Mouse (Mus musculus) c-Kit-negative CD71-positive TER-119-positive erythroid progenitor cells, embryonic 14.5 days (primary cell): Measurements from ENCODE around the gene Pde9a.
"Not testable (repeated sequence)": the region's sequence is repeated elsewhere in the genome, so short reads cannot be mapped to it uniquely, and the experiment has no call there.

Experiments used
- DNase-seq: peaks from one replicate; pipeline ENCODE4 v3.0.0-alpha.2; 2013; ENCODE audit warnings: low read depth, low spot score

Pde9a gene

GRCm38 (mm10) chr17:31385671-31386665 is at the start of gene Pde9a:
Gene Pde9a (plus strand): TSS chr17:31386210.
- DNase-seq, result no peak

- DNase-seq, result no peak
Observed at GRCm38 (mm10) chr17:31339769-31340168, 46.2 kb upstream of the Pde9a start.

DNA sequence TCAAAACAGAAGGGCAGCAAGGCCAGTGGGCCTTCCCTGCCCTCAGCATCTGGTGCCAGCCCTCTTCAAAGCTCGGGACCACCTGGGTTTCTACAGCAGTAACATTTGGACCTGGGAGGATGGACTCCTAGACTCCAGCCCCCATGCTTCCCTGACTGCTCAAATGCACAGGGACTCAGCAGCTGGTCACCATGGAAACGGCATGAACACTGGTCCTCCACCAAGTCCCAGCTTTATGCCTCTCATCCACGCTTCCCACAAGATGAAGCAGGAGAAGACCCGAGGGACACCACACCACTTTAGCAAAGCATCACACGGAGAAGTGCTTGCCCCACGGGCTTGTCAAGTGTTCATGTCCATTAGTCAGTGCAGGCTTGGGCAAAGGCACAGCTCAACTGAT is 43.8 kb upstream of the Pde9a start:
- no peak for DNase-seq

DNA sequence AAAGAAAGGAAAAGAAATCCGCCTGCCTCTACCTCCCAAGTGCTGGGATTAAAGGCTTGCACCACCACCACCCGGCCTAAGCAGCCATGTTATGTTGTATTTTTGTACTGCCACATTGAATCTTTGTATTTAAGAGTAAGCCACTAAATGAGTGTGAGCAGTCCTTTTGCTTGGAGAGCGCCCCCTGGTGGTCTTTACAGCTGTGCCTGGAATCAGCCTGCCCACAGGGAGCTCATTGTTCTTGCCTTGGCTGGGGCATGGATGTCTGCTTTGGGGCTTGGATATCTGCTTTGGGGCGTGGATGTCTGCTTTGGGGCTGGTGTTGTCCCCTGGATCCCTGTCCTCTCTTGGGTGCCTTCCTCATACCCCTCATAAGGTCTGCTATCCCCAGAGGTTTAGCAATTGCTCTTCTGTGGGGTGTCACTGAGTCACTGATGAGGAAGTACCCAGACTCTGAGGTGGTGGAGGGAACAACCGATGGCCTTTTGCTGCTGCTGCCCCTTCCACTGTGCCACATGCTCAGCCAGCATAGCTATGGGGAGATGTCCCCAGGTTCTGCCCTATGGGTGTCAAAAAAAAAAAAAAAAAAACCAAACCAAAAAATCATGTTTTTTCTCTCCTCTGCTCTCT is 41.7 kb upstream of the Pde9a start:
- peak; percentile 40 for DNase-seq

DNA sequence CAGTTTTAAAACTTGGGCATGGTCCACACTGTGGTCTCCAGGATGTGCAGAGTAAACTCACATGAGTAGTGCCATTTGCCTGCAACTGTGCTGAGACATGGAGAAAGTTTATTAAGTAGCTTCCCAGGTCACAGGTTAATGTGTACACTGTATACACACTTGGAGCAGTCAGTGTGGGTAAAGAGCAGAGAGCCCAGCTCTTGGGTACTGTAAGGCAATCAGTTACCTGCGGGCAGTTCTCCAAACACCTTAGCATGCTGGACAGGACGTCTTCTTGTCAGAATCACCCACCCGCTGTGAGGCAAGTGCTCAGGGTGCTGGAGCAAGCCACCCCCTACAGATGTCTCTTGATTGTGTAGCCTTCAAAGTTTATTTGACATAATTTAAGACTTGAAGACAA is 41.2 kb upstream of the Pde9a start:
- no peak for DNase-seq

- no peak for DNase-seq
Observed at GRCm38 (mm10) chr17:31348129-31348528, 37.9 kb upstream of the Pde9a start.

- no peak for DNase-seq
Observed at GRCm38 (mm10) chr17:31349388-31349787, 36.6 kb upstream of the Pde9a start.

- no peak for DNase-seq
Observed at GRCm38 (mm10) chr17:31351984-31352383, 34.0 kb upstream of the Pde9a start.

DNA sequence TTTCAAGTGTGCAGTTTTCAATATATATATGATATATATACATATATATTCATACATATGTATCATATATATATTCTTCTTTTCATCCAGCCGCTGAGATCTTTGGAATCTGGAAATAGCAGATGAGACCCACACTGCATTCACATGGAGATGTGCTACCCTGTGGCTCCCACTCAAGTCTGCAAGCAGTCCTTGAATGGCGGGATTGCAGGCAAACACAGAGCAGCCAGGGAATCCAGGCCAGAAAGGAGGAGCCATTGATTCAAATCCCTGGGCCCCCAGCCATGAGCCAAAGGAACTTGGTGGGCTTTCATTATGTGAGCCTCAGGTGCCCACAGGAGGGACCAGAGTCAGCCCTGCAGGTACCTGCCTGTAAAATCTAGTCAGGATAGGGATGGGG is 32.8 kb upstream of the Pde9a start:
- DNase-seq, result no peak

GRCm38 (mm10) chr17:31354684-31355083 is 31.3 kb upstream of the Pde9a start:
- DNase-seq, result not testable (repeated sequence)

DNA sequence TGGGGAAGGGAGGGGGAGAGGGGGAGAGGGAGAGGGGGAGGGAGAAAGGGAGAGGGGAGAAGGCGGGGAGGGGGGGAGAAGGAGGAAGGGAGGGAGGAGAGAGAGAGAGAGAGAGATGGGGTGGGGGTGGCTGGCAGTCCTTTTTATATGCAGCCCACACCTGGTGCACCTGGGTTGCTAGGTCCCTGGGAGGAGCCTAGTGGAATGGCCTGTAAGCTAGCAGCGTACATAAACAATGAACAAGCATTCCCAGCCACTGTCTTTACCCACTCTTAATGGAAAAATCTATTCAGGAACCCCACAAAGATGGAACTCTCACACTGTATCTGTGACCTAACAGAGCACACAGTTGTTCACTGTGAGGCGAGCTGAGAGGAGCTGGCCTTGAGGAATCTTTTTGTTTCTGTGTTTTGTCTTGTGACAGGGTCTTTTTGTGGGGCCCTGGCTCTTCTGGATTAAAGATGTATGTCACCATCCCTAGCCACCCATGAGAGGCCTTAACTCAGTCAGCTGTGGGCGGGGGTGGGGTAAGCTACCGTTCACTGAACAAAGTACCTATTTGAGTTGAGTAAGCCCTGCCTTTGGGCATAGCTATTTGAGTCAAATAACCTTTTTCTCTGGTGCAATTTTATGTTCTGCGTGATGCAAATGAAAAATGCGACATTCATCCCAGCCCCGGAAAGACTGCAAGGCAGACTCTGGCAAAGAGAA is 30.1 kb upstream of the Pde9a start:
- no peak for DNase-seq

GRCm38 (mm10) chr17:31360582-31360981 is 25.4 kb upstream of the Pde9a start:
- no peak for DNase-seq

- DNase-seq, result no peak
Observed at GRCm38 (mm10) chr17:31365586-31366166, 20.3 kb upstream of the Pde9a start.

DNA sequence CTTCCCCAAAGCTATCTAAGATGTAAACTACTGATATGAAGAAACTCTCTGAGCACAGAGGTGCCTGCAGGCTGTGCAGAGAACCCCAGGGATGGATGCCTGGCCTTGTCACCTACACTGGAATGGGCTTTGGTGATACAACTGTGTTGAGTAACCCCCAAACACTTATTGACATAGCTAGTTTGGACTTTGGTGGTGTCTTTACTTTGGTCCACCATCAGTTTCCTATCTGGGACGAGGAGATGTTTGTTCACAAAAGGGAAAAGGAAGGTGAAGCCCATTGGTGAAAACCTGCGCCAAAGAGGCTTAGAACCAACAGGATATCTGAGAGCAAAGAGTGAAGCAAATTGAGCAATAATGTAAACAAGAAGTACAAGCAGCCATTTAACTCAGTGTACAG is 15.8 kb upstream of the Pde9a start:
- no peak for DNase-seq

DNA sequence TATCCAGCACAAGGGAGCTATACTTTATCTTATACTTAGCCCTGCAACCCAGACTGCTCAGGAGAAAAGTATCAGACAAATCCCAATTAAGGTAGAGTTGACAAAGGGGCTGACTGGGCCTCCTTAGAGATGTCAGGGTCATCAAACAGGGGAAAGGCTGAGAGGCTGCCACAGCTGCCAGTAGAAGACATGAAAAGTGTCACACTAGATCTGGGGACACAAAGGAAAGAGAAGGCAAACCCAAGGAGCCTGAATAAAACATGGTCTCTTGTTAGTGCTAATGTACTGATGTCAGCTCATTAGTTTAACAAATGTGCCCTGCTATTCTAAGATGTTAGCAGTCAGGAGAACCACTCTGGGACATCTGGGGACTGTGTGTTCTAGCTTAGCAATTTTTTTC is 15.1 kb upstream of the Pde9a start:
- no peak for DNase-seq

DNA sequence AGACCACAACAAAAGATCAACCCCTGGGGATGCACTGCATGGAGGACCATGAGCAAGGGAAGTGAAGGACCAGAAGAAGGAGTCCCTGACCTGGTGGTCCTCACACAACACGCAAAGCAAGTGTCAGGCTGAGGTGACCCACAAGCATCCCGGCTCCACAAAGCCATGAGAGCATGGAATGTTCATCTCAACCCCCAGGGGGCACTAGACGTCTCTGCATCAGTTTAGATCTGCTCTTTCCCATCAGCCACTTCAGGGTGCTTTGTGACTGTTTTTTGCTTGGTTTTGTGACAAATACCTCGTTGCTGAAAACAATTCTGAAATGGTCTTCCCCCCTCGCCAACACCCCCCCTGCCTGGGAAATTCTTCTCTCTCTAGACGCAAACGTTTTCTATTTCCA is 8.0 kb upstream of the Pde9a start:
- no peak for DNase-seq

DNA sequence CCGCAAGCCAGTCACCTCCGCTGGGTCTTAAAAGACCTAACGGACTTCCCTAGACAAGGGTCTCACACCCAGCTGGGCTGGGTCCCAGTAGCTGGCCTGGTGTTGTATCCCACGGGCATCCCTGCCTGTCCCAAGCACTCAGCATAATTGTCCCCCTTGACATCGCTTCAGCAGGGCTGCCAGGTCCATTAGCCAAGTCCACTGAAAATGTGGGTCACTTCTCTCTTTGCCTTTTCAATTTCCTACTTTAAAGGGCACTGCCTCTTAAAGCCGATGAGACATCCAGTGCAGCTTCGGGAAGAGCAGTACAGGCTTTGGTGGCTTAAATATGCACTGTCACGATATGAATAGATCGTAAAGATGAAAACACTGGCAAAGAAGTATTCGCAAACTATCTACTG is 7.6 kb upstream of the Pde9a start:
- no peak for DNase-seq

GRCm38 (mm10) chr17:31379086-31379485 is 6.9 kb upstream of the Pde9a start:
- no peak for DNase-seq

DNA sequence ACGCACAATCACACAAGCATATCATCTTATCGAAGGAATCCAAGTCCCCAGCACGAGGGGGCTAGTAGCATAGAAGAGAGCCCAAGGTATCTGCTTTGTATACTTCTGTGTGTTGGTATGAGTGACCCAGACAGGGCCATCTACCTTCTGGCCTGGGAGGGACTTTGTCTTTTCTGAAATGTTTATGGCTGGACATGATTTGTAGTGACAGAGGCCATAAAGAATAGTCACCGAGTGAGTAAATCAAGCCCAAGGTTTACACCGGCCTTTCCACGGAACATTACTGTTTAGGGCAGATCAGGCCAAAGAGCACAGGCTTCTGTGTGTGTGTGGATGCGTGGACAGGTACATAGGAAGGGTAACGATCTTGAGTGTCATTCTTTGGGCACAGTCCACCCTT is 6.1 kb upstream of the Pde9a start:
- no peak for DNase-seq

GRCm38 (mm10) chr17:31383320-31383719 is 2.7 kb upstream of the Pde9a start:
- no peak for DNase-seq

DNA sequence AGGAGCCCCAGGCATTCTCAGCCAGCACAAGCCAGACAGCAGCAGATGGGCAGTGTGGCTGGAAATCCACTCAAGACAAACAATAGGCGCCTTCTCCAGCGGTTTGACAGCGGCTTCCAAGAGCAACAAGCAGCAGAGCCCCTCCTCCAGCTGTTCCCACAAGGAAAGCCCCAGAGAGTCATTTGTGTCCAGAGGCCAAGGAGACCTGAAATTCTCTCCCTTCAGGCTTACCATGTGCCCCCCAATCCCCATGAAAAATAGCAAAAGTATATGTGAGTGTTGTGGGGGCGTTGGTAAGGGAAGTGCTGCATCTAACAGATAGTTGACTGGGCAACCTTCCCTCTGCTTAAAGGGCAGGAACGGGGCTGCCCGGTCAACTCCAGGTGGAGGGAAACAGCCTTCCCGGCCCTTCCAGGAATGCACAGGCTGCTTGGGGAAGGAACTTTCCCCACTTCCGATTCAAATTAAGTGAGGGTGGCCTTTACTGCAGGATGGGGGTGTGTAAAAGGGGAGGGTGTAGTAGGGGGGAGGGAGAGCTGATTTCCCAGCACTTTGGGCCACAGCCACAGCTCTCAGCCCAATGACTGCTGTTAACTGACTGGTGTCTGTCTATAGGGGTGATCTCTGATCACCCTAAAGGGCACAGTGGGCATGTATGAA is 912 bp upstream of the Pde9a start:
- no peak for DNase-seq
